Mouse (Mus musculus): Measurements from ENCODE around the gene Sec24c. TPM values are rescaled to one million over a fixed set of nuclear protein-coding genes. Genes with fewer than 3 reads are reported as not detected.

Gene Sec24c
- 49.6 TPM for polyA plus RNA-seq (2014; fragmentation: Illumina TruSeq; extraction: RNeasy Lipid Tissue Mini Kit (QIAGEN cat#74804); ENCODE audit: low read depth, low replicate concordance)

DNA sequence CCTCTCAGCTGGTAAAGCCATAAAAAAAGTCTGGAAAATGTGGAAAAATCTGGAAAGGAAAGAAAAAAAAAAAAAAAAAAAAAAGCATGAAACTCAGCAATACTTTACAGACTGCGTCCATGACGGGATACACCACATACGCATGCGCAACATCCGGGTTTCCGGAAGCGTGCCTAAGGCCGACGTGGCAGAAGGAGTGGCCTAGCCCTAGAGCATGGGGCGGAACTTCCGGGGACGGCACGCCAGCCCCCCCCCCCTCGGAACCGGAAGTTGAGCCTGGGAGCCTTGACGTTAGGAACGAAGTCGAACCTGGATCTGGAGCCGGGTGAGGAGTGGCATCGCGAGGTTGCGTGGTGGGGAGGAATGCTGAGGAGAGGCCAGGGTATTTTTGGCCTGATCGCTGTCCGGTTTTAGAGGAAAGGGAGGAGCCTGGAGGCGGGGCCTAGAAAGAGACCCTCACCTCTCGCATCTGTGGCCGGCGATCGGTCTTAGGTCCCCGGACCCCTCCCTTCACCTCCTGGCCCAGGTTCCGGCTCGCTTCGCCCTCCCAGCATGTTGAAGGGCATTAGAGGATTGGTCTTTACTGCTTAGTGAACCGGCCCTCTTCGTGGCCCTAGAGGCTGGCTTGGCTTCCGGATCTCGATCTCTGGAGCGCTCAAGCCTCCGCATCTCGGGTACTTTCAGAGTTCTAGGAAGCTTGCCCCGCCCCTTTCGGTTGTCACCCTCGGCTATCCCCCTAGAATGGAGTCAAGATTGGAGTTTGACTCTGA lies at the start of gene Sec24c:
Gene Sec24c, plus strand, starts transcription at position 245 of the 770 bp plus-strand sequence.

GRCm38 (mm10) chr14:20640644-20641437 lies 33.3 kb upstream of the Sec24c start, which contains the start of gene Usp54:
Gene Usp54, minus strand, starts transcription at chr14:20641063.

GRCm38 (mm10) chr14:20656361-20656760 lies 17.7 kb upstream of the Sec24c start, which contains the start of gene Myoz1:
Gene Myoz1, minus strand, starts transcription at chr14:20656540.

GRCm38 (mm10) chr14:20668154-20668810 lies 5.8 kb upstream of the Sec24c start, which contains the start of gene Synpo2l:
Gene Synpo2l, minus strand, starts transcription at chr14:20668354.

DNA sequence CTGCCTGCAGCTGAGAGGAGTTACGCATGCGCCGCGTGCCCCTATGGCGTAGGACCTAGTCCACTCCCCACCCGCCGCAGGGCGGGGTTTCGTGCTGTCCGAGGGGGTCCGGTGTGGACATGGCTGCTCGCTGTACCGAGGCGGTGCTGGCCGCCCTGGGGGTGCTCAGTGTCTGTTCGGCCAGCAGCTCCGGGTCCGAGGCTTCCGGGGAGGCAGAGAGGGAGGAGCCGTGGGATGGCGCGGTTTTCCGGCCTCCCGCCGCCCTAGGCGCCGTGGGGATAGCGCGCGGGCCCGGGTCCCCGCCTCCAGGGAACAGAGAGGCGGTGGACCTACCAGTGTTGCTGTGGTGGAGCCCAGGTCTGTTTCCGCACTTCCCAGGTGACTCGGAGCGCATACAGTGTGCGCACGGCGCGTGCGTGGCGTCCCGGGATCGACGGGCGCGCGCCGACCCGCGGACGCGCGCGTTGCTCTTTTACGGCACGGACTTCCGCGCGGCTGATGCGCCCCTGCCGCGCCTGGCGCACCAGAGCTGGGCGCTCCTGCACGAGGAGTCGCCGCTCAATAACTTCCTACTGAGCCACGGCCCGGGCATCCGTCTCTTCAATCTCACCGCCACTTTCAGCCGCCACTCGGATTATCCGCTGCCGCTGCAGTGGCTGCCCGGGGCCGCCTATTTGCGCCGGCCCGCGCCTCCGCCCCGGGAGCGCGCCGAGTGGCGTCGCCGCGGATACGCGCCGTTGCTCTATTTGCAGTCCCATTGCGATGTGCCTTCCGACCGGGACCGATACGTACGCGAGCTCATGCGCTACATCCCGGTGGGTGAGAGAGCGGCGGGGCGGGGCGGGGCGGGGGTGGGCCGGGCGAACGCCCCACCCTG lies 21.0 kb downstream of the Sec24c start, which contains the start of gene Fut11:
Gene Fut11, plus strand, starts transcription at position 85 of the 877 bp plus-strand sequence.

DNA sequence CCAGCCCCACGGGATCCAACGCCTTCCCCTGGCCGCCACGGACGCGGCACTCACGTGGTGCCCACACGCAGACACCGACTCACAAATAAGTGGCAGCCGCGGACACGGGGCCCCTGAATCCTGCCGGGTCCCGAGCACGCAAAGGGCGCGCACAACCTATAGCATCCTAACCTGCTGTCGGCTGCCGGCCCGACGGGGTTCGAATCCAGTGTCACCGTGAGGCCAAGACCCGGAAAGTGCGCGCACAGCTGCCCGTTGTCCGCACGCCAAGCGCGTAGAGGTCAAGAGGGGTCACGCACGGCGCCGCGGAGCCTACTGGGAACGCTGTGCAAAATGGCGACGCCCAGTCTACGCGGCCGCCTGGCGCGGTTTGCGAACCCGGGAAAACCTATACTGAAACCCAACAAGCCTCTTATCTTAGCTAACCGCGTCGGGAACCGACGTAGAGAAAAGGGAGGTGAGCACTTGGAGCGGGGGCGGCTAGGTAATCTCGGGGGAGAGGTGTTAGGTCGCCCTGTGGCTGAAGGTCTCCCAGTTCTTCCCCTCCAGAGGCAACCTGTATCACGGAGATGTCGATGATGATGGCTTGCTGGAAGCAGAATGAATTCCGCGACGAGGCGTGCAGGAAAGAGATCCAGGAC lies 28.8 kb downstream of the Sec24c start, which contains the start of gene Chchd1:
Gene Chchd1, plus strand, starts transcription at position 266 of the 641 bp plus-strand sequence.

GRCm38 (mm10) chr14:20707201-20708190 lies 33.4 kb downstream of the Sec24c start, which contains the start of gene Zswim8:
Gene Zswim8, plus strand, starts transcription at chr14:20707552.

GRCm38 (mm10) chr14:20733952-20734774 lies 60.1 kb downstream of the Sec24c start, which contains the start of gene Ndst2:
Gene Ndst2, minus strand, starts transcription at chr14:20734562.

Other genes starting within 250 kb of the Sec24c start
- gene Cfap70, start 222.1 kb upstream of the Sec24c start, polyA plus RNA-seq (2014; fragmentation: Illumina TruSeq; extraction: RNeasy Lipid Tissue Mini Kit (QIAGEN cat#74804); ENCODE audit: low read depth, low replicate concordance), result 3.4 TPM
- gene Anxa7, start 194.2 kb upstream of the Sec24c start, polyA plus RNA-seq (2014; fragmentation: Illumina TruSeq; extraction: RNeasy Lipid Tissue Mini Kit (QIAGEN cat#74804); ENCODE audit: low read depth, low replicate concordance), result 124 TPM
- gene Mss51, start 177.4 kb upstream of the Sec24c start, polyA plus RNA-seq (2014; fragmentation: Illumina TruSeq; extraction: RNeasy Lipid Tissue Mini Kit (QIAGEN cat#74804); ENCODE audit: low read depth, low replicate concordance), result 0.49 TPM
- gene Ppp3cb, start 127.7 kb upstream of the Sec24c start, polyA plus RNA-seq (2014; fragmentation: Illumina TruSeq; extraction: RNeasy Lipid Tissue Mini Kit (QIAGEN cat#74804); ENCODE audit: low read depth, low replicate concordance), result 141 TPM
- 8.3 TPM for gene Usp54, start 33.2 kb upstream of the Sec24c start, polyA plus RNA-seq (2014; fragmentation: Illumina TruSeq; extraction: RNeasy Lipid Tissue Mini Kit (QIAGEN cat#74804); ENCODE audit: low read depth, low replicate concordance)
- gene Myoz1, start 17.8 kb upstream of the Sec24c start, polyA plus RNA-seq (2014; fragmentation: Illumina TruSeq; extraction: RNeasy Lipid Tissue Mini Kit (QIAGEN cat#74804); ENCODE audit: low read depth, low replicate concordance), result not detected
- gene Synpo2l, start 6.0 kb upstream of the Sec24c start, polyA plus RNA-seq (2014; fragmentation: Illumina TruSeq; extraction: RNeasy Lipid Tissue Mini Kit (QIAGEN cat#74804); ENCODE audit: low read depth, low replicate concordance), result 0.32 TPM
- gene Fut11, start 20.7 kb downstream of the Sec24c start, polyA plus RNA-seq (2014; fragmentation: Illumina TruSeq; extraction: RNeasy Lipid Tissue Mini Kit (QIAGEN cat#74804); ENCODE audit: low read depth, low replicate concordance), result 17.6 TPM
- 164 TPM for gene Chchd1, start 28.7 kb downstream of the Sec24c start, polyA plus RNA-seq (2014; fragmentation: Illumina TruSeq; extraction: RNeasy Lipid Tissue Mini Kit (QIAGEN cat#74804); ENCODE audit: low read depth, low replicate concordance)
- 3.2 TPM for gene Zswim8, start 33.2 kb downstream of the Sec24c start, polyA plus RNA-seq (2014; fragmentation: Illumina TruSeq; extraction: RNeasy Lipid Tissue Mini Kit (QIAGEN cat#74804); ENCODE audit: low read depth, low replicate concordance)
- gene Ndst2, start 60.3 kb downstream of the Sec24c start, polyA plus RNA-seq (2014; fragmentation: Illumina TruSeq; extraction: RNeasy Lipid Tissue Mini Kit (QIAGEN cat#74804); ENCODE audit: low read depth, low replicate concordance), result 1.3 TPM
- gene Camk2g, start 119.8 kb downstream of the Sec24c start, polyA plus RNA-seq (2014; fragmentation: Illumina TruSeq; extraction: RNeasy Lipid Tissue Mini Kit (QIAGEN cat#74804); ENCODE audit: low read depth, low replicate concordance), result 14.7 TPM
- 567 TPM for gene Plau, start 162.4 kb downstream of the Sec24c start, polyA plus RNA-seq (2014; fragmentation: Illumina TruSeq; extraction: RNeasy Lipid Tissue Mini Kit (QIAGEN cat#74804); ENCODE audit: low read depth, low replicate concordance)